Mouse (Mus musculus): ENCODE results near the gene Edc4. TPM values are rescaled to one million over a fixed set of nuclear protein-coding genes. Genes with fewer than 3 reads are reported as not detected.

Edc4 gene
- polyA plus RNA-seq, 2 experiments from 2014 or later: 24.6 to 32.7 TPM

- no peak for ATAC-seq
Measured at GRCm38 (mm10) chr8:105942542-105942941, 61.9 kb downstream of the Edc4 start.

DNA sequence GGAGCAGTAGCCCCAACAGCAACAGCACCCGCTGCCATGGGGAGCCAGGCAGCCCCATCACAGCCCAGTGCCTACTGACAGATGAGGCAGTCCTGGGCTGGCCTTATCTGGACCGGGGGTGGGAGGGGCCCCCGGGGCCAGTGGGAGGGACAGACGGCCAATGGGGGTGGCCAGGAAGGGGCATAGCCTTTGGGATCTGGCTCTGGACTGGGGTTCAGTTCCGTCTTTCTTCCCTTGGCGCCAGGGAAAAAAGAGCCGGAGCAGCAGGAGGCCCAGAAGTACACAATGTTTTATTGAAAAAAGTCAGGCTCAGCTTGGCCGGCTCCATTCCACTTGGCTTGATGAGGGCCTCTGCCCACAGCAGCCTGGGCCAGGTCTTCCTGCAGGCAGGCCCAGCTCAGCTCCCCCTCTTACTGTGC lies 62.6 kb downstream of the Edc4 start, which contains the start of gene Lcat:
Gene Lcat (minus strand): TSS at position 62 of the 419 bp plus-strand sequence.
- no peak for ATAC-seq

Other genes starting within 250 kb of the Edc4 start
- 10 to 100 TPM; 51.3 to 61.4 TPM for gene Ctcf, start 244.3 kb upstream of the Edc4 start, polyA plus RNA-seq (2017; shearing (Covaris generic))
- under 1 TPM in 1 of 2 experiments, not detected in 1; 0.87 TPM for gene Agrp, start 243.5 kb upstream of the Edc4 start, polyA plus RNA-seq (2017; shearing (Covaris generic))
- gene Carmil2, start 194.6 kb upstream of the Edc4 start, polyA plus RNA-seq (2017; shearing (Covaris generic)): 1 to 10 TPM; 6.0 to 7.9 TPM
- gene Acd, start 179.8 kb upstream of the Edc4 start, polyA plus RNA-seq (2017; shearing (Covaris generic)): 10 to 100 TPM; 50.0 to 57.3 TPM
- 10 to 100 TPM; 10.8 to 13.8 TPM for gene Pard6a, start 179.7 kb upstream of the Edc4 start, polyA plus RNA-seq (2017; shearing (Covaris generic))
- not detected for gene 4933405L10Rik, start 173.2 kb upstream of the Edc4 start, polyA plus RNA-seq (2017; shearing (Covaris generic))
- gene Enkd1, start 172.7 kb upstream of the Edc4 start, polyA plus RNA-seq (2017; shearing (Covaris generic)): 1 to 10 TPM; 1.4 to 3.8 TPM
- 1 to 10 TPM; 1.8 to 4.3 TPM for gene Gfod2, start 122.2 kb upstream of the Edc4 start, polyA plus RNA-seq (2017; shearing (Covaris generic))
- 1 to 10 TPM; 6.6 to 7.0 TPM for gene Ranbp10, start 53.5 kb upstream of the Edc4 start, polyA plus RNA-seq (2017; shearing (Covaris generic))
- gene Tsnaxip1, start 53.1 kb upstream of the Edc4 start, polyA plus RNA-seq (2017; shearing (Covaris generic)): not detected
- 10 to 100 TPM; 16.1 to 18.6 TPM for gene Cenpt, start 27.6 kb upstream of the Edc4 start, polyA plus RNA-seq (2017; shearing (Covaris generic))
- 1 to 10 TPM; 7.0 to 7.4 TPM for gene Thap11, start 25.7 kb upstream of the Edc4 start, polyA plus RNA-seq (2017; shearing (Covaris generic))
- 100 to 1,000 TPM in 1 of 2 experiments, 1 to 10 TPM in 1; 5.1 to 101 TPM for gene Nutf2, start 20.3 kb upstream of the Edc4 start, polyA plus RNA-seq (2017; shearing (Covaris generic))
- 1 to 10 TPM in 1 of 2 experiments, not detected in 1; 1.3 TPM for gene Nrn1l, start 12.7 kb downstream of the Edc4 start, polyA plus RNA-seq (2017; shearing (Covaris generic))
- 10 to 100 TPM in 1 of 2 experiments, 1 to 10 TPM in 1; 8.1 to 11.3 TPM for gene Pskh1, start 19.6 kb downstream of the Edc4 start, polyA plus RNA-seq (2017; shearing (Covaris generic))
- gene Ctrl, start 53.0 kb downstream of the Edc4 start, polyA plus RNA-seq (2017; shearing (Covaris generic)): 1 to 10 TPM; 3.2 to 3.3 TPM
- gene Psmb10, start 57.6 kb downstream of the Edc4 start, polyA plus RNA-seq (2017; shearing (Covaris generic)): 100 to 1,000 TPM; 368 to 402 TPM
- gene Lcat, start 62.5 kb downstream of the Edc4 start, polyA plus RNA-seq (2017; shearing (Covaris generic)): under 1 TPM; 0.25 to 0.61 TPM
- 1 to 10 TPM; 3.8 to 8.1 TPM for gene Slc12a4, start 85.2 kb downstream of the Edc4 start, polyA plus RNA-seq (2017; shearing (Covaris generic))
- gene Dpep3, start 98.5 kb downstream of the Edc4 start, polyA plus RNA-seq (2017; shearing (Covaris generic)): not detected
- 10 to 100 TPM; 25.7 to 28.8 TPM for gene Dus2, start 110.5 kb downstream of the Edc4 start, polyA plus RNA-seq (2017; shearing (Covaris generic))
- not detected for gene Dpep2nb, start 125.1 kb downstream of the Edc4 start, polyA plus RNA-seq (2017; shearing (Covaris generic))
- gene Ddx28, start 131.0 kb downstream of the Edc4 start, polyA plus RNA-seq (2017; shearing (Covaris generic)): 10 to 100 TPM in 1 of 2 experiments, 1 to 10 TPM in 1; 9.7 to 12.1 TPM
- 10 to 100 TPM; 30.0 to 31.5 TPM for gene Nfatc3, start 178.0 kb downstream of the Edc4 start, polyA plus RNA-seq (2017; shearing (Covaris generic))